Mouse (Mus musculus): ENCODE data around the gene Gm28374. TPM values are rescaled to one million over a fixed set of nuclear protein-coding genes. Genes with fewer than 3 reads are reported as not detected.
"Not testable (repeated sequence)": the region's sequence is repeated elsewhere in the genome, so short reads cannot be mapped to it uniquely, and the experiment has no call there.

The Gm28374 gene
- total RNA-seq, 2 experiments from 2014 or later: not detected

DNA sequence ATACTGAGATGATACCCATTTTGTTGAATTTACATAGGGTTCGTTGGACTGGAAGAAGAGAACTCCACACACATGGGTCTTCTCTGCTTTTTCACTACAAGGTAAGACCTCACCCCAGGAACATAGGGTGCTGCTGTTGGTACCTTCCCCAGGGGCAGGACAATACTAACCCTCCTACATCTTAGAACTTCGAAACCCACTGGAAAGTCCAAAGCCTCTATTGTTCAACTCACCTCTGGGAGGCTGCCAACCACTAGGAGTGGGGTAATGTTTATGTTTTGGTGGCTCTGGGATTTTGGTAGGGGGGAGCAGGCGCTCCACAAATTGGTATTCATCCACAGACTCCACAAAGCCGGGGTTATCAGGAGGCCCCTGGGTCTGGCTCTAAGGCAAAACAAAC is 25.4 kb downstream of the Gm28374 start:
- DNase-seq: no peak

DNA sequence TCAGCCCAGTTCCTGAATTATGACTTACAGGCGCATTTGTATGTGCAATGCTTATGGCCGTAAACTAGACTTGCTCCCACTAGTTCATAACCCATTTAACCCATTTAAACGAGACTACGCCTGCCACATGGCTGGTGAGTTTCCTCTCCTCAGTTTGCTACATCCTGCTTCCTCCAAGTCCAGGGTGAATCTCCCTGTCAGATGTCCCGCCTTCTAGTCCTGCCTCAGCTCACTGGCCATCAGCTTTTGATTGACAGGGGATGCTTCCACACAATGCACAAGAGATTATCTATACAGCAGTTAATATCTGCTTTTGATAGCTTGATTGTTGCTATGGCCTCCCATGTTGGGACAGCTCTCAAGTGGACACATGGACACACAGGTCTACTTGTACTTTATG is 27.8 kb downstream of the Gm28374 start:
- DNase-seq: no peak

DNA sequence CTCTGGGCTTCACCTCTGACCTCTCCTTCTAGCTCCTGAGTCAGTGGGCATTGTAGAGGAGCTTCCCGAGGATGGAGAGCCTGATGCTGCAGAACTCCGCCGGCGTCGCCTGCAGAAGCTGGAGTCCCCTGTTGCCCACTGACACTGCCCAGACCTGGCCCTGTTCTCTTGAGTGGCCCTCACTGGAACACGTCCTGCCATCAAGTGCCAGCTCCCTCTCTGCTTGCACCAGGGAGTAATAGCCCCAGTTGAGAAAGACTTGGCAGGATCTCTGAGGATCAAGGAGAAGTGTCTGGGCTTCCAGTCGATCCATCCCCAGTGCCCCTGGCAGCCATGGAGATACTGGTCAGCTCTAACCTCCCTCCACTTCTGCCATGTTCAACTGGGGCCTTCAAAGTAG is 29.5 kb downstream of the Gm28374 start:
- no peak for DNase-seq

DNA sequence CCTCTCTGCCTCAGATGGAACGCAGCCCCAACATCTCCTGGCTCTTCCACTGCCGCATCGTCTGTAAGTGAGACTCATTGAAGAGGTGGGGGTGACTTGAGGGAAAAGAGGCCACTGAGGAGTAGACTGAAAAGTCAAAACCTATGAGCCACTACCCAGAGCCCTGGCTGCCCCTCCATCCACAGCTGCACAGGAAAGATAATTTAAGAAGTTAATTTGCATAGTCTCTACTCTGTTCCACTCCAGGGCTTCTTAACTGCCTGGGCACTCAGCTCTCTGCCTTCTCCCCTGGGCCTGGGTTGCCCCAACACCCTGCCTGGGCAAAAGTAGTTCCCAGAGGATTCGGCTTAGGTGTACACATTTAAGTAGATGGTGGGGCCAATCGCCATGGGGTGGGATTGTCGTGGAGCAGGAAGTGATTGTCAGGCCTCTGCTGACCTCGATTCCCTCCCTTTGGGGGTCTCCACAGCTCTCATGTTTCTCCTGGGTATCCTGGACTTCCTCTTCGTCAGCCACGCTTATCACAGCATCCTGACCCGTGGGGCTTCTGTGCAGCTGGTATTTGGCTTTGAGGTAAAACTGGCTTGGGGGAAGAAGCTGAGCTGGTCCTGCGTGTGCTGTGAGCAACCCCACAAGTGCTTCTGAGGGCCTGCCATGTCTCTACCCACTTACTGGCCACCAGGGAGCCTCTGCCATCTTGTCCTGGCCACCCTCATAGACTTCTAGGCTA is 33.2 kb downstream of the Gm28374 start:
- no peak for DNase-seq

DNA sequence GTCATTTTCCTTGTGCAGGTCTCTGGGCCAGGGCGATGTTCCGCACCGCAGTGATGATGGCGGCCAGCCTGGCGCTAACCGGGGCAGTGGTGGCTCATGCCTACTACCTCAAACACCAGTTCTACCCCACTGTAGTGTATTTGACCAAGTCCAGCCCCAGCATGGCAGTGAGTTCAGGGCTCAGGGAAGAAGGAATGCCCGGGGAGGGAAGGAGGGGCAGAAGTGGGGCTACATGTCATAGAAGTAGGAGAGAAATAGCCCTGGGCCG is 34.2 kb downstream of the Gm28374 start:
- DNase-seq: no peak

DNA sequence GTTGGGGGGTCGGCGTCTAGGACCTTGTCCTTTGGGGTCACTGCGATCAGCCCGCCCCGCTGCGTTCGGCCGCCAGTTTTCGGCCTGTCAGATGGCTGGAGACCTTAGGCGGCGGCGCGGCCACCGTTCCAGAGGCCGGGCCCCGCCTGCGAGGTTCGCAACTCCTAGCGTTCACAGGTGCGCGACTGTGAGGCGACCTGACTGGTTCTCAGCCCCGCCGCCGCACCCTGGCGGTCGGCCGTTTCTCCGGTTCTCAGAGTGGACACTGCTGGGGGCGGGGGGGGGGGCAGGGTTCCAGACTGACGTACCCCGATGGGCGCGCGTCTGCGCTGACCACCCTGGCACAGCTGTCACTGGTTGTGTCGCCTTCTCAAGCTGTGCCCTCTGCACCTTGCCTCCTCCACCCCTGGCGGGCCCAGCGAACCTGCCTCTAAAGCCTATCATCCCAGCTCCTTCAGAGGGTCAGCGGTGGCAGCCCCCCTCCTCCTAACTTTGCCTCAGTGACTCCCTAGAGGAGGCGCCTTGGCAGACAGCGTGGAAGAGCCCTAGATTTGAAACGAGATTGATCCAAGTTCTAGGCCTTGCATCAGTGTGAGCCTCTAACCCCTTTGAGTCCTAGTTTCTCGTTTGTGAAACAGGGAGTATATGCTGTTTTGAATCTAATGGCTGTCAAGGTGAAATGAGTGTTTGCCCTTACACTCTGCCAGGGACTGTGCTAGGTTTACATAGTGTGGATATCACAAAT is 34.7 kb downstream of the Gm28374 start:
- no peak for DNase-seq

DNA sequence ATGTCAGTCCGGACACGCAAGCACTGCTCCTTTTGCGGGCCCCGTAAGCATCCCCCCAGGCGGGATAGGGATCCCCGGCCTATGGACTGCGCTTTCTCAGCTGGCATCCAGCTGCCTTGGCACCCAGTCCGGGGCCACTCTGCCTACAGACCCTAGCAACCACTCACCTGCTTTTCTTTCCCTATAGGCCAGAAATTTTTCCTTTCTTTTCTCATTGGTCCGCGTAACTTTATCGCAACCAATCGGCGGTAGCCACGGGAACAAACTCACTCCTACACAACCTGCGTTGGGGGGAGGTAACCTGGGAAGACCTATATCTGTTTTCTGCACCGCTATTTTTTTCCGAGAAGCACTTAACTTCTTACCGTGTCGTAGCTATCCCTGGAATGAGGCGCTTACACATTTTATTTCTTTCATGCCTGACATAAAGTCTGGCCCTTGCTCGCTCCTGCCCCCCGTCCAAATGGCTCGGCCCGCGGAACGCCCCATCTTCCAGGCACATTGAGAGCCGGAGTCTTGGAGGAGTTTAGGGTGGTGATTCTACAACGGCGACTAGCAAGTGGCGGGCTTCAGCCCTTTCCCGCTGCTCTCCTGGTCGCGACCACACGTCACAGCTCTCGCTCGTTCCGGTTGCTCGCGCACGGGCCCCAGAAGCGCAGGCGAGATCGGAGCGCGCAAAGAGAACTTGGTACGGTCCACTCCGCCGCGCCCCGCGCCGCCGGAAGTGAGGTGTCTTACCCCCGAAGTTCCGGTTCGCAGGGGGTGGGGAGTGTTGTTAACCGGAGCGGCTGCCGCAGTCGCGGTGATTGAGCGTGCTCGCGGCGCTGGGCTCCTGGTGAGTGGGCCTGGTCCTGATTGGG is 35.5 kb downstream of the Gm28374 start, which contains the start of gene Syvn1:
TSS of gene Syvn1 (plus strand) at position 283 of the 860 bp plus-strand sequence.
- DNase-seq: peak; percentile 87

DNA sequence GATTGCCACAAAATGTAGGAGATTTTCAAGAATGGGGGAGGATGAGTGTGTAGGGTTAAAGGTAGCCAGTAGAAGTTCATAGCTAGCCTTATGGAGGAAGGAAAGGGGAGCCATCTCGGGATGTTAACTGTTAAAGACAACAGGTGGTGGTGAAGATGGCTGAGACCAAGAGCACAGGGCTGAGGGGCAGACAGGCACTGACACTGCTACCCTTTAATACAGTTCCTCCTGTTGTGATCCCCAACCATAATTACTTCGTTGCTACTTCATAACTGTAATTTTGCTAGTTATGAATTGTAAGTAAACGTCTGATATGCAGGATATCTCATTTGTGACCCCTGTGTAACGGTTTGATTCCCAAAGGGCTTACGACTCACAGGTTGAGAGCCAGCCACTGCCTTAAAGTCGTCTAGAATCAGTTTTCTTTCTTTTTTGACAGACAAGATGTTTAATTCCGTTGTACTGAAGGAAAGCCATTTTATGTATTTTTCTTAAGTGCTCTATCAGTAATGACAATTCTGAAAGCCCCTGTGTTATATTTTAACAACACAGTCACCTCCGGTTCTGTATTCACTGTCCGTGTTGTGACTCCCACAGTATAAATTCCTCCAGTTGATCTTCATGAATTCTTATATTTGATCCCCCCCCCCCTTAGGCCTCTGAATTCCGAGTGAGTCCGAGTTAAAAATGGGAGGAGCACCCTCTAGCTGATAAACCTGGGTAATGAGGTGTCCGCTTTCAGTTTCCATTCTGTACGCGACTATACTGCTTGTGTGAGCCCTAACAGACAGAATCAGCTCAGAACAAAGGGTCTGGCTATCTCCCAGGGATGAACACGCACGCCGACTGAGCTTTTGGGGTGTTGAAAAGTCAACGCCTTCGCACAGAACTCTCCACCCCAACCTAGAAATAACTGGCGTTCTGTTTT is 36.4 kb downstream of the Gm28374 start:
- no peak for DNase-seq

DNA sequence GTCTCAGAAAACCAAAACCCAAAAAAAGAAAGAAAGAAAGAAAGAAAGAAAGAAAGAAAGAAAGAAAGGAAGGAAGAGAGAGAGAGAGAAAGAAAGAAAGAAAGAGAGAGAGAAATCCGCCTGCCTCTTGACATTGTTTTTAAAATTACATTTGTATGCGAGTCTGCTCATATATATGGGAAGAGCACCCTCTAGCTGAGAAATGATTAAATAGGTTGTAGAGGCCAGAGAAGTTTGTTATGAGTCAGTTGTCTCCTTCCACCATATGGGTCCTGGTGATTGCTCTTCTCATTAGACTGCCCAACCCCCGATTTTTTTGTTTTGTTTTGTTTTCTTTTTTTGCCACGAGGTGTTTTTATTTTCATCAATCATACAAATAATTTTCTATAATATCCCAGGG is 38.0 kb downstream of the Gm28374 start:
- DNase-seq: not testable (repeated sequence)

DNA sequence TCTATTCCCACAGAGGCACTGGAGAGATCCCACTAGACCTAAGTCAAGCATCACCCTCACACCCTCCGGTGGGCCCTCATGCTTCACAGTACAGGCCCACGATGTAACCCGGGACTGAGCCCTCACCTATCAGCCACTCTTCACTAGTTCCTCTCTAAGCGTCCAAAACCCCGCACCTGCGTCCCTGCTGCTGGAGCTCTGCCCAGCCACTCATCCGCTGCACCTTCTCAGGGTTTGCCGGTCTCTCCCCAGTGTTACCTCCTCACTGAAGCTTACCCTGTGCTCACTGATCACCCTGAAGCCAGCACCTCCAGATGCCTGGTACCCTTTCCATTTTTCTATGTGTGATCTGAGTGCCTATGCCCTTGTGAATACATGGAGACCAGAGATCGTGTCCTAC is 39.8 kb downstream of the Gm28374 start:
- DNase-seq: no peak

DNA sequence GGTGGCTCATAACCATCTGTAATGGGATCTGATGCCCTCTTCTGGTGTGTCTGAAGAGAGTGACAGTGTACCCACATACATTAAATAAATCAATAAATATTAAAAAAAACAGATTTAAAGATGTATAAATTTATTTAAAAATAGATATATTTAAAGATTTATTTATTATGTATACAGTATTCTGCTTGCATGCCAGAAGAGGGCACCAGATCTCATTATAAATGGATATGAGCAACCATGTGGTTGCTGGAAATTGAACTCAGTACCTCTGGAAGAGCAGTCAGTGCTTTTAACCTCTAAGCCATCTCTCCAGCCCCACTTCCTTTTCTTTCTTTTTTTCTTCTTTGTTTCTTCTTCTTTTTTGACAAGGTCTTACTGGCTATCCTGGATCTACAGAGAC is 42.1 kb downstream of the Gm28374 start:
- DNase-seq: no peak

DNA sequence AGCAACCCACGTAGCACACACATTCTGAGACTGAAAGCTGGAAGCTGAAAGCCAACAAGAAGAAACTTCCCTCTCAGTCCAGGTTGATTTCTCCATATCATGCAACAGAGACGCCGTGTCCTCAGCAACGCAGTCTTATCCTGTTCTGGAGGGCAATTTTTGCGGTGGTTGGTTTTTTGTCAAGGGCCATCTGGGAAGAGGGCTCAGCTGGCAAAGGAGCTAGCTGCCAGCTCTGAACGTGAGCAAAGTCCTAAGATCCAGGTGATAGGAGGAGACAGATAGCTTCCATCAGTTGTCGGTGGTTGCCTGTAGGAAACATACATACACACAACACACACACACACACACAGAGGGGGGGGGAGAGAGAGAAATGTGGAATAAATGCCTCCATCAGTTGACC is 43.7 kb downstream of the Gm28374 start:
- DNase-seq: no peak

DNA sequence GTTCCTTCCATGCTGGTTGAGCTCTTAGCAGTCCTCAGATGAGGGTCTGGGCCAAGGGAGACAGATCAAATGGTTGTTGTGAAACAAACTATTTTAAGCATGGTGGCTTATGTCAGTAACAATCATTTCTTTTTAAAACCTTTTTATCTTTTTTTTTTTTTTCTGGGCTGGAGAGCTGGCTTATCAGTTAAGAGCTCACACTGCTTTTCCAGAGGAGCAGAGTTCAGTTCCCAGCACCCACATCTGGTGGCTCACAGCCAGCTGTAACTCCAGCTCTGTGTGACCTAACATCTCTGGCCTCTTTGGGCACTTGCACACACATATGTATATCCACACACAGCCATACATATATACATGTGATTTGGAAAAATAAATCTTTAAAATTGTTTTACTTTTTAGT is 44.4 kb downstream of the Gm28374 start:
- no peak for DNase-seq

DNA sequence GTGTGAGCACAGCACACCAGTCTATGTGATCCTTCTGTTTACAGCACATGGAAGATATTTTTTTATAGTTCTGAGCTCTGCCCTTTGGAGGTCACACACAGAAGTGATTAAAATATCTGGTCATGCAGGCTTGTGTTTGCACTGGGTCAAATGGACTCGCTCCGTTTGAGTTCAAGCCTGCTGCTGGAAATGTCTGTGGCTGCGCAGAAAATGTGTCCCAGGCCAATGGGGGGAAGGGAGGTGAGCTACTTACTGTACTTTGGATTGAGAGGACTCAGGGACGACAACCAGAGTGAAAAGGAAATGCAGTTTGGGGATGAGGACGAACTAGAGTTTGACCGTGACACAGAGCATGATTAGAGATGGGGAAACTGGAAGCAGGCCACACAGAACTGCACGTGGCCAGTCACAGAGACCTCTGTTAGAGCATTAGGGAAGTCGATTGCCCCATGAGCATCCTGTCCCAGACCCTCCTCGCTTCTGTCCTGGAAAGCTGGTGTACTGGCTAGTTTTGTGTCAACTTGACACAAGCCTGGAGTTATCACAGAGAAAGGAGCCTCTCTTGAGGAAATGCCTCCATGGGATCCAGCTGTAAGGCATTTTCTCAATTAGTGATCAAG is 46.0 kb downstream of the Gm28374 start:
- no peak for DNase-seq

DNA sequence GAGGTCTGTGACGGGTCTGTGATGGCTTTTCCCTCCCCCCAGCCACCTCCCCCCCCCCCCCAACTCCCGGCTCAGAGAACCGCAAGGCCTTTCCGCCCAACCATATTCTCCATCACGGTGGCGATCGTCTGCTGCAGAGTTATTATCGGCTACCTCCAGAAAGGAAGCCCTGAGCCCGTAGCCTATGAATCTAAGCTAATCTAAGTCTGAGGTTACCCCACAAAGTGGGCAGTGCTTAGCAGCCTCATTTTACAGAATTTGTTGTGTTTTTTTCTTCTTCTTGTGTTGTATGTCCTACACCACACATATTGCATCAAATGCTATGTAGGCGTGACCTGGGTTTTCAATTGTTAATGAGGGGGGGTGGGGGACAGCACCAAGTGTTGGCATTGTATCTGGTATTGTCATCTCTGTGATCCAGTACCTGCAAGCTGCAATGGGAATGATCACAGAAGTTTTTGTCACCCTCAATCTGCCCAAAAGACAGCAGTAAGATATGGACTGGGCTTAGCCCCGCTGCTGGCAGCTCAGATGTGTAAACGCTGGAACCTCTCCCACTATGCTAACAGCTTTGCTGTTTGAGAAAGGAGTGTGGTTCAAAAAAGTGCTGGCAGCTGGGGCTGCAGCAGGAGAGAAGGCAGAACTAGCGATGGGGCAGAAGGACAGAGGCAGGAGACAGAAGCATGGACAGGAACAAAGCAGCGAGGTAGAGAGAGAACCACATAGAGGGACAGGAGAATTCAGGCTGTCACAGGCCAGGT is 51.4 kb downstream of the Gm28374 start:
- no peak for DNase-seq

DNA sequence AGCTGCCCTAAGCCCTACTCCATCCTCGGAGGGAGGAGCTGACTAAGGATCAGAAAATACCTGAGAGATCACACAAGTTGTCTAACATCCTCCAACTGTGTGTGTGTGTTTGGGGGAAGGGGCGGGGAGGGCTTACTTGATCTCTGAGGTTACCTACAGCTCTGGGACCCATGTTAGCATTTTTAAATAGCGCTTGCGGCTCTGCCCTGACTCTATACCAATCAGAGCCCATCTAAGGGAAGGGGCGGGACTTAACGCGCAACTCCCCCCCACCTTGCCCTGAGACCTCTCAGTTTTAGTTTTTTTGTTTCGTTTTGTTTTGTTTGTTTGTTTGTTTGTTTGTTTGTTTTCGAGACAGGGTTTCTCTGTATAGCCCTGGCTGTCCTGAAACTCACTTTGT is 52.6 kb downstream of the Gm28374 start:
- no peak for DNase-seq

DNA sequence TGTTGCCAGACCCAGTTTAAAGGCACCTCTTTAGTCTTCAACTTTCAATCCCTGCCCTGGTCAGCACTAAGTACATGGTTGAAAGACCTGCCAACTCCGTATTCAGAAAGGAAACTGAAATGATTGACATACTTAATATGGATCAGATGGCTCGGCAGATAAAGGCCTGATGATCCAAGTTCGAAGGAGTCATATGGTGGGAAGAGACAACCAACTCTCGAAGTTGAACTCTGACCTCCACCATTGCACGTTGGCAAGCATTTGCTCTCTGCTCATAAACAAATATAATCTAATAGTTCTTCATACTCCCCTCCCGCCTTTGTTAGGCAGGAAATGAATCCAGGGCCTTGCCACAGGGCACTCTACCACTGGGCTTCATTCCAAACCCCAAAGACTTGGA is 53.1 kb downstream of the Gm28374 start:
- DNase-seq: no peak
